Mouse (Mus musculus) Patski (cell line): ENCODE results near the gene Slc17a8. TPM values are rescaled to one million over a fixed set of nuclear protein-coding genes. Genes with fewer than 3 reads are reported as not detected.
A peak's percentile ranks its signal among the peaks of the same experiment; 100 is the strongest.

Source experiments
- ATAC-seq: fragments of 100-300 bp; one replicate; pipeline ENCODE4 v1.8.0; 2021
- CTCF ChIA-PET: fragments of 350-600 bp; sonication (Branson Sonifier 250); formaldehyde crosslinking; loops from one replicate; lab custom pipeline; 2022; ENCODE audit warnings: inconsistent platforms; lab: Charles Lee
- POLR2A ChIA-PET: fragments of 350-600 bp; sonication (Branson Sonifier 250); formaldehyde crosslinking; loops from one replicate; lab custom pipeline; 2022; ENCODE audit warnings: antibody characterized with exemption, inconsistent platforms; lab: Charles Lee
- DNase-seq: peaks from one replicate; pipeline ENCODE4 v3.0.0-alpha.2; 2011; ENCODE audit warnings: low read depth, low spot score
- H3K27me3 ChIP-seq: fragments of 371-371 bp; one replicate; pipeline ENCODE4 v1.5.1; 2021
- CTCF ChIP-seq: fragments of 100-300 bp; IDR thresholded peaks from one replicate; pipeline ENCODE4 v1.5.1; 2021
- in situ Hi-C: fragments of 300-500 bp; cut with MboI; formaldehyde crosslinking; loops from 3 replicates; pipeline ENCODE4 v1.11.1; 2018; ENCODE audit warnings: low pct_unique_long_range_greater_than_20kb, mixed read lengths
- polyA plus RNA-seq: library from polyadenylated mRNA; unstranded; gene quantifications from one replicate; pipeline ENCODE4 v1.2.3, GENCODE M21; 2021

Gene Slc17a8
- polyA plus RNA-seq, 1 experiment from 2014 or later, result 0.06 TPM

- CTCF ChIA-PET, result interaction anchor here (1.3 to 1.6 kb wide), 3 partner anchors 9 to 60 kb away, joined by 3 to 6 read pairs (median 4); no protein-coding TSS in a partner anchor
- TF ChIP-seq CTCF, result no peak
These were observed 88.6 kb downstream of the Slc17a8 start for GRCm38 (mm10) chr10:89532451-89532850.

DNA sequence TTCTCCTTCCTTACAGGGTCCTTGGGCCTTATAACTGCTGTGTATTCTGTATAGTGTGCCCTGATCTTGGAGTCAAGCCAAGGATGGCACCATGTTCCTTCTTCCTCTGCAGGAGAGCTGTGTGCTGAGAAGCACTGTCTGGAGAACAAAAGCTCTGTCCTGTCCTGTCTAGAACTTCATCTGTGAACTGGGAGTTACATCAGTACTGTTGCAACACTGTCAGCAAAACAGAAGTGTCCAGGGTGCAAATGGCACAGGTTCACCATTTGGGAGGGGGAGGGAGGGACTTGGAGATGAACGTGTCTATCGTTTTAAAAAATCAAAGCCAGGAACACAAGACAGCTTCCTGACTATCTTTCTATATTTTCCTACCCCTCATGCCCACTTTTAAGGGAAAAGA is 89.1 kb downstream of the Slc17a8 start:
- no peak for TF ChIP-seq CTCF
- ATAC-seq (no peak), DNase-seq (no peak)
- CTCF ChIA-PET, result interaction anchor here (1.4 to 1.6 kb wide), 2 partner anchors 9 to 98 kb away, joined by 3 to 5 read pairs; no protein-coding TSS in a partner anchor
- in situ Hi-C loops, result no loop called here
- H3K27me3 ChIP-seq, result no peaks in the 10 kb centered on the region
- POLR2A ChIA-PET, result interaction anchor here (1.0 kb wide), 1 partner anchor 101 kb away, joined by 5 read pairs; no protein-coding TSS in a partner anchor

More at GRCm38 (mm10) chr10:89532451-89532850, 88.6 kb downstream of the Slc17a8 start:
- in situ Hi-C loops, result no loop called here
- no peaks in the 10 kb centered on the region for H3K27me3 ChIP-seq
- DNase-seq (no peak), ATAC-seq (no peak)
- POLR2A ChIA-PET, result interaction anchor here (0.6 kb wide), 1 partner anchor 147 kb away, joined by 3 read pairs; no protein-coding TSS in a partner anchor

- ChIA-PET POLR2A (interaction anchor here (0.6 to 1.4 kb wide), 6 partner anchors 9 to 1854 kb away, joined by 3 to 6 read pairs (median 4); no protein-coding TSS in a partner anchor), CTCF (interaction anchor here (1.6 to 1.9 kb wide), 2 partner anchors 12 to 99 kb away, joined by 5 read pairs; no protein-coding TSS in a partner anchor)
- in situ Hi-C loops, result no loop called here
- DNase-seq (peak; percentile 88), ATAC-seq (peak; percentile 86)
- TF ChIP-seq CTCF, result no peak
- H3K27me3 ChIP-seq, result no peaks in the 10 kb centered on the region
These were observed 89.8 kb downstream of the Slc17a8 start for GRCm38 (mm10) chr10:89531194-89531634.

GRCm38 (mm10) chr10:89527054-89527453 is 94.0 kb downstream of the Slc17a8 start:
- CTCF ChIA-PET, result interaction anchor here (1.4 to 2.4 kb wide), 2 partner anchors 15 to 99 kb away, joined by 3 to 8 read pairs; no protein-coding TSS in a partner anchor
- in situ Hi-C loops, result no loop called here
- DNase-seq (peak; percentile 84), ATAC-seq (peak; percentile 91)
- POLR2A ChIA-PET, result no interaction called here
- TF ChIP-seq CTCF, result peak; percentile 5
- no peaks in the 10 kb centered on the region for H3K27me3 ChIP-seq

DNA sequence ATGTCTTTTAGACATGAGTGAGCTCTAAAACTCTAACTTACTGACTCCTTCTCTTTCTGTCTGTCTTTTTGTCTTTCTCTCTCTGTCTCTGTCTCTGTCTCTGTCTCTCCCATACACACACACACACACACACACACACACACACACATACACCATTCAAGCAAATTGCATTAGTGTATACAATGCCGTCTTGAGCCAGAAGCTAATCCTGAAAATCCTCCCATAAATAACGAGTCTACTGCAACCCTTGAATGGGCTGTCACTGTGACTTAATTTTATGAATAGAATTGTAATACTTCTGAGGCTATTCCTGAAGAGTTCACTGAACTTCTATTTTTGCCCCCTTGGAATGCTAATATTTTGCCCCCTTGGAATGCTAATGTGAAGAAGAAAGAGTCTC is 95.2 kb downstream of the Slc17a8 start:
- no peaks in the 10 kb centered on the region for H3K27me3 ChIP-seq
- TF ChIP-seq CTCF, result no peak
- in situ Hi-C loops, result no loop called here
- CTCF ChIA-PET, result no interaction called here
- DNase-seq, result no peak
- ATAC-seq, result no peak
- POLR2A ChIA-PET, result interaction anchor here (0.6 to 0.7 kb wide), 2 partner anchors 46 to 246 kb away, joined by 3 to 4 read pairs; no protein-coding TSS in a partner anchor

Other genes with a start within 250 kb of the Slc17a8 start
- gene Gas2l3, start 177.3 kb downstream of the Slc17a8 start, polyA plus RNA-seq, result 8.6 TPM
- gene Nr1h4, start 87.7 kb downstream of the Slc17a8 start, polyA plus RNA-seq, result 1.3 TPM
- gene Scyl2, start 65.0 kb upstream of the Slc17a8 start, polyA plus RNA-seq, result 40.2 TPM
- 16.8 TPM for gene Actr6, start 111.0 kb upstream of the Slc17a8 start, polyA plus RNA-seq
- gene Uhrf1bp1l, start 123.7 kb upstream of the Slc17a8 start, polyA plus RNA-seq, result 62.8 TPM